Mouse (Mus musculus) E14TG2a.4 (cell line): ENCODE measurements at regions not wholly inside any gene's neighbourhood (a gene's known extent, or its start where the extent isn't known, plus 50 kb on each side); places are given as distances from the start of the nearest gene placed in this dataset.

Source experiments
- CTCF ChIP-seq: conservative IDR thresholded peaks from 2 replicates; pipeline ENCODE4 v1.5.1; 2014; ENCODE audit warnings: low read length
- NANOG ChIP-seq: IDR thresholded peaks from 2 replicates; pipeline ENCODE4 v1.6.1; 2014; ENCODE audit warnings: borderline replicate concordance, low read length, mixed read lengths

GRCm38 (mm10) chr6:22716144-22716856, 159.0 kb upstream of the Ptprz1 start:
- no peak for TF ChIP-seq CTCF
- TF ChIP-seq NANOG: no peak
